Mouse (Mus musculus) layer of hippocampus, adult 2 months (tissue): ENCODE results near the gene Cttnbp2nl. TPM values are rescaled to one million over a fixed set of nuclear protein-coding genes. Genes with fewer than 3 reads are reported as not detected.
A peak's percentile ranks its signal among the peaks of the same experiment; 100 is the strongest.

ENCODE experiments used
- DNase-seq, 2 experiments: peaks; one replicate each; pipeline ENCODE4 v3.0.0; 2022; ENCODE audit warnings: low spot score in 2 of 2
- H3K27ac ChIP-seq: fragments of 200-600 bp; 2 replicates; pipeline ENCODE4 v1.8.1; 2022
- H3K4me3 ChIP-seq: fragments of 200-600 bp; 2 replicates; pipeline ENCODE4 v1.8.1; 2022; ENCODE audit warnings: mild to moderate bottlenecking
- CTCF ChIP-seq: fragments of 200-600 bp; conservative IDR thresholded peaks from 2 replicates; pipeline ENCODE4 v1.8.1; 2022; ENCODE audit warnings: antibody characterized with exemption, mild to moderate bottlenecking, moderate library complexity
- total RNA-seq, 2 experiments: library from RNA; stranded (reverse); gene quantifications; 2 replicates each; pipeline ENCODE4 v1.2.3; 2021

The Cttnbp2nl gene
- total RNA-seq, 2 experiments from 2014 or later, result 21.1 to 25.4 TPM

GRCm38 (mm10) chr3:105075796-105076195 is 22.9 kb upstream of the Cttnbp2nl start:
- no peak overlapping the region for H3K27ac ChIP-seq
- no peak for DNase-seq
- no peak for TF ChIP-seq CTCF
- H3K4me3 ChIP-seq, result no peak overlapping the region

GRCm38 (mm10) chr3:105072536-105072935 is 19.6 kb upstream of the Cttnbp2nl start:
- TF ChIP-seq CTCF, result no peak
- Histone ChIP-seq H3K4me3 (no peak overlapping the region), H3K27ac (no peak overlapping the region)
- DNase-seq, result no peak

GRCm38 (mm10) chr3:105071251-105071650 is 18.3 kb upstream of the Cttnbp2nl start:
- no peak for DNase-seq
- Histone ChIP-seq H3K4me3 (no peak overlapping the region), H3K27ac (no peak overlapping the region)
- no peak for TF ChIP-seq CTCF

- TF ChIP-seq CTCF, result no peak
- no peak overlapping the region for H3K4me3 ChIP-seq
- no peak overlapping the region for H3K27ac ChIP-seq
- no peak for DNase-seq
Observed at GRCm38 (mm10) chr3:105070553-105070952, 17.6 kb upstream of the Cttnbp2nl start.

- no peak within 1 kb of the TSS for H3K4me3 ChIP-seq
- TF ChIP-seq CTCF, result no peak
- H3K27ac ChIP-seq, result no peak within 1 kb of the TSS
- no peak for DNase-seq
Observed at GRCm38 (mm10) chr3:105066544-105066943, 13.6 kb upstream of the Cttnbp2nl start, which contains the start of gene 4930564D02Rik. Gene 4930564D02Rik, plus strand, starts transcription at chr3:105066844.

- no peak for TF ChIP-seq CTCF
- no peak for DNase-seq
- H3K27ac ChIP-seq, result no peak overlapping the region
- no peak overlapping the region for H3K4me3 ChIP-seq
Observed at GRCm38 (mm10) chr3:105062676-105063075, 9.7 kb upstream of the Cttnbp2nl start.

- DNase-seq, result no peak
- Histone ChIP-seq H3K27ac (no peak overlapping the region), H3K4me3 (no peak overlapping the region)
- TF ChIP-seq CTCF, result no peak
Observed at GRCm38 (mm10) chr3:105061991-105062390, 9.0 kb upstream of the Cttnbp2nl start.

- Histone ChIP-seq H3K4me3 (no peak overlapping the region), H3K27ac (no peak overlapping the region)
- DNase-seq, result no peak
- TF ChIP-seq CTCF, result no peak
Observed at GRCm38 (mm10) chr3:105061496-105061895, 8.6 kb upstream of the Cttnbp2nl start.

- no peak overlapping the region for H3K4me3 ChIP-seq
- no peak for DNase-seq
- H3K27ac ChIP-seq, result no peak overlapping the region
- TF ChIP-seq CTCF, result no peak
Observed at GRCm38 (mm10) chr3:105060992-105061391, 8.0 kb upstream of the Cttnbp2nl start.

- no peak for TF ChIP-seq CTCF
- no peak for DNase-seq
- Histone ChIP-seq H3K4me3 (no peak overlapping the region), H3K27ac (no peak overlapping the region)
Observed at GRCm38 (mm10) chr3:105059911-105060310, 7.0 kb upstream of the Cttnbp2nl start.

- DNase-seq, result peak; percentile 88 to 90
- peak overlapping the region; percentile 48 for H3K4me3 ChIP-seq
- peak overlapping the region; percentile 80 for H3K27ac ChIP-seq
- peak; percentile 98 for TF ChIP-seq CTCF
Observed at GRCm38 (mm10) chr3:105058627-105059513, 5.9 kb upstream of the Cttnbp2nl start.

GRCm38 (mm10) chr3:105055666-105056065 is 2.7 kb upstream of the Cttnbp2nl start:
- no peak for TF ChIP-seq CTCF
- DNase-seq, result no peak
- H3K4me3 ChIP-seq, result no peak overlapping the region
- H3K27ac ChIP-seq, result peak overlapping the region; percentile 82

GRCm38 (mm10) chr3:105054952-105055351 is 2.0 kb upstream of the Cttnbp2nl start:
- Histone ChIP-seq H3K27ac (peak overlapping the region; percentile 82), H3K4me3 (no peak overlapping the region; the same call in 1 of the 2 replicates)
- no peak for TF ChIP-seq CTCF
- DNase-seq, result no peak

GRCm38 (mm10) chr3:105053698-105054001 is 704 bp upstream of the Cttnbp2nl start:
- DNase-seq, result no peak
- peak overlapping the region; percentile 94 for H3K27ac ChIP-seq
- TF ChIP-seq CTCF, result no peak
- H3K4me3 ChIP-seq, result peak overlapping the region; percentile 99
